Mouse (Mus musculus) C3H10T1/2 (cell line): ENCODE measurements around the gene Olfr854. TPM values are rescaled to one million over a fixed set of nuclear protein-coding genes. Genes with fewer than 3 reads are reported as not detected.

ENCODE experiments used
- polyA plus RNA-seq, 2 experiments: library from polyadenylated mRNA; unstranded; fragments of >200 nt; fragmentation: generic; extraction: Trizol; gene quantifications; one replicate each; pipeline ENCODE4 v1.2.1; 2012; ENCODE audit warnings: missing spikeins in 2 of 2

Gene Olfr854
- polyA plus RNA-seq, result not detected

GRCm38 (mm10) chr9:19567282-19567681 lies at the start of gene Olfr854:
Olfr854 (minus strand) TSS chr9:19567382.

GRCm38 (mm10) chr9:19582317-19582716 lies 15.1 kb upstream of the Olfr854 start, which contains the start of gene Olfr855:
Olfr855 (plus strand) TSS chr9:19582617.

GRCm38 (mm10) chr9:19540976-19541375 lies 26.2 kb downstream of the Olfr854 start, which contains the start of gene Olfr853:
Olfr853 (minus strand) TSS chr9:19541076.

Other genes starting within 250 kb of the Olfr854 start
- not detected for gene Olfr845, start 230.9 kb downstream of the Olfr854 start, polyA plus RNA-seq
- not detected for gene Olfr846, start 203.4 kb downstream of the Olfr854 start, polyA plus RNA-seq
- not detected for gene Olfr847, start 188.7 kb downstream of the Olfr854 start, polyA plus RNA-seq
- not detected for gene Olfr849, start 127.1 kb downstream of the Olfr854 start, polyA plus RNA-seq
- gene Olfr850, start 89.1 kb downstream of the Olfr854 start, polyA plus RNA-seq, result not detected
- not detected for gene Olfr851, start 74.1 kb downstream of the Olfr854 start, polyA plus RNA-seq
- gene Olfr853, start 26.3 kb downstream of the Olfr854 start, polyA plus RNA-seq, result not detected
- not detected for gene Olfr855, start 15.2 kb upstream of the Olfr854 start, polyA plus RNA-seq
- 1 to 10 TPM in 1 of 2 experiments, under 1 TPM in 1; 0.19 to 3.8 TPM for gene Zfp317, start 54.7 kb upstream of the Olfr854 start, polyA plus RNA-seq
- gene Olfr857, start 142.1 kb upstream of the Olfr854 start, polyA plus RNA-seq, result not detected
- gene Olfr58, start 212.9 kb upstream of the Olfr854 start, polyA plus RNA-seq, result not detected
- not detected for gene Olfr859, start 237.5 kb upstream of the Olfr854 start, polyA plus RNA-seq